Mouse (Mus musculus): ENCODE data around the gene Commd1. TPM values are rescaled to one million over a fixed set of nuclear protein-coding genes. Genes with fewer than 3 reads are reported as not detected.

Commd1 gene
- total RNA-seq, 2 experiments from 2014 or later, result 40.3 to 47.2 TPM

- no peak for DNase-seq (ENCODE audit: low spot score in 2 of 2)
- intact Hi-C loops (cut with DNase I), result no loop called here
Measured at GRCm38 (mm10) chr11:22962101-22962500, 20.1 kb downstream of the Commd1 start.

DNA sequence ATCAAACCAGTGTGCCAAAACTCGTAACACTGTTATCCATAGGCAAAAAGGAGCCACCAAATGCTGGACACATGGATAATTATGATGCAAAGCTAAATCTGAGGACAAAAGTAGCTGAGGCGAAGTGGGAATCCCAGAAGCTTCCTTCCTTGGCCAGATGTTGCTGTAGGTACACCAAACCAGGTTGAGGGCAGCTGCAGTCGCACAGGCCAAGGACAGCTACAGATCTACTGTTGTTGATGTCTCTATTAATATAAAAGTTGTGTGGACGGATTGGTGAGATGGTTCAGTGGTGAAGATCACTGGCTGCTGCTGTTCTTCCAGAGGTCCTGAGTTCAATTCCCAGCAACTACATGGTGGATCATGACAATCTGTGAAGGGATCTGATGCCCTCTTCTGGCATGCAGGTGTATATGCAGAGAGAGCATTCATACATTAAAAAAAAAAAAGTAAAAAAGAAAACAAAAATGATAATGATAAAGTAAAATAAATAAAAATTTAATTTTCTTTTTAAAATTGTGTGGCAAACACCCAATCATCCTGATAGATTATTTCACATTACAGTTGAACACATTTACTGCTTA is 24.3 kb downstream of the Commd1 start:
- no peak for DNase-seq (ENCODE audit: low spot score in 2 of 2)
- intact Hi-C loops (cut with DNase I), result loop anchor here (2.0 kb wide), 1 partner anchor 327 kb away; no protein-coding TSS in a partner anchor

- peak in 1 of 2 experiments; percentile 36 for DNase-seq (ENCODE audit: low spot score in 2 of 2)
- intact Hi-C loops (cut with DNase I), result loop anchor here (2.0 kb wide), 1 partner anchor 326 kb away; no protein-coding TSS in a partner anchor
Measured at GRCm38 (mm10) chr11:22956830-22957229, 25.4 kb downstream of the Commd1 start.

DNA sequence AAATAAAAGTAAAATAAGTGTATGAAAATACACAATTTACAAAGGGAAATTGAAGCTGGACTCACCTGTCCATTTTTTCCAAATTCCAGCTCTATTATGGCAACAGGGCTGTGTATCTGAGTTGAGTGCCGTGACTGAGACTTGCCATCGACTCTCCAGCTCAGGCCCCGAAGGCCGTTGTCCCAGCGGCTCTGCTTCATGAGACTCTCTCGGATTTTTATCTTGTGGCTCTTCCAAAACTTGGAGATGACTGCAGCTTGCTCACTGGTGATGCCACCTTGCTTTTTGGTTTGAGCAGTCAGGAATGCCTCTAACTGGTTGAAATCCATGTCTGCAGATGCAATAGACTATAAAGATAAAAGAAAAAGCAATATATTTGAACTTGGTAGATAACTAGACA is 25.8 kb downstream of the Commd1 start:
- intact Hi-C loops (cut with DNase I), result loop anchor here (2.0 kb wide), 1 partner anchor 326 kb away; no protein-coding TSS in a partner anchor
- DNase-seq (ENCODE audit: low spot score in 2 of 2), result no peak

- intact Hi-C loops (cut with DNase I), result no loop called here
Measured at GRCm38 (mm10) chr11:22952668-22953067, 29.5 kb downstream of the Commd1 start.

GRCm38 (mm10) chr11:22950131-22950530 is 32.1 kb downstream of the Commd1 start:
- intact Hi-C loops (cut with DNase I), result no loop called here
- DNase-seq (ENCODE audit: low spot score in 2 of 2), result no peak

More at GRCm38 (mm10) chr11:22952668-22953067, 29.5 kb downstream of the Commd1 start:
- DNase-seq (ENCODE audit: low spot score in 2 of 2), result no peak

- intact Hi-C loops (cut with DNase I), result no loop called here
- DNase-seq (ENCODE audit: low spot score in 2 of 2), result no peak
Measured at GRCm38 (mm10) chr11:22949101-22949500, 33.1 kb downstream of the Commd1 start.

DNA sequence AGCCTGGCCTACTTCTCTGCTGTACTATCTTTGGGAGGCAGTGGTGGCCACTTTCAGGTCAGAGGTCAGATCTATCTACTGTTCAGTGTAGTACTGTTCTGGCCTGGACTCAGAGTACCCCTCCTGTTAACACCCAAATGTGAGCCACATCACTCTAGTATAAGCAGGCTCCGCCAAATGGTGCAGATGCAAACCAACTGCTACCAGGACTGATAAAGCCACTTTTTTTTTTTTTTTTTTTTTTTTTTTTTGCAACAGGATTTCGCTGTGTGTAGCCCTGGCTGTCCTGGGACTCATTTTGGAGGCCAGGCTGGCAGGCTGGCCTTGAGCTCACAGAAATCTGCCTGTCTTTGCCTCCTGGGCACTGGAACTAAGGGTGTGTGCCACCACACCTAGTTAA is 43.2 kb downstream of the Commd1 start:
- intact Hi-C loops (cut with DNase I), result loop anchor here (5.0 kb wide), 1 partner anchor 82 kb away; no protein-coding TSS in a partner anchor
- DNase-seq (ENCODE audit: low spot score in 2 of 2), result no peak

DNA sequence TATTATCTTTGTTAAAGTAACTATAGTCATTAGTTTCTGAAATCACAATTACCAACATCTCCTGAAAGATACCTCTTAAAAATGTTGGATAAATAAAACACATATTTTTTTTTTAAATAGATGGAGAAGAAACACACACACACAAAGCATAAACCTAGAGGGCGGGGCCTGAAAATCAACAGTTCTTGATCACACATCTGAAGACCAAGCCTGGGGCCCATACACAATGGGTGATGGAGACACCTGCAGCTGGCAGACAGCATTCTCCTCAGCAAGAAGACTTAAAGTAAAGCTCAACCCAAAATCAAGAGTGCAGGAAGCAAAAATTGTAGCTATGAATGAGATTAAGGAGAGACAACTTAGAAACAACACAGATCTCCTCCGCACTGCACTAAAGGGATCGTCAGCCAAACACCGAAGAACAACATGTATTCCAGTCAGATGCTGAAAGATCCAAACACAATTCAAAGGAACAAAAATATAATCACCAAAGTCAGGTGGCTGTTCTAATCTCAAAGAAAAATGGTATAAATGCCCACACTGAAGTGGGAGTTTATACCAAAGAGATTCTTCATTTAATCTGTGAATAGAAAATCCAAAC is 44.4 kb downstream of the Commd1 start:
- intact Hi-C loops (cut with DNase I), result loop anchor here (5.0 kb wide), 1 partner anchor 81 kb away; no protein-coding TSS in a partner anchor
- peak in 1 of 2 experiments; percentile 34 for DNase-seq (ENCODE audit: low spot score in 2 of 2)

DNA sequence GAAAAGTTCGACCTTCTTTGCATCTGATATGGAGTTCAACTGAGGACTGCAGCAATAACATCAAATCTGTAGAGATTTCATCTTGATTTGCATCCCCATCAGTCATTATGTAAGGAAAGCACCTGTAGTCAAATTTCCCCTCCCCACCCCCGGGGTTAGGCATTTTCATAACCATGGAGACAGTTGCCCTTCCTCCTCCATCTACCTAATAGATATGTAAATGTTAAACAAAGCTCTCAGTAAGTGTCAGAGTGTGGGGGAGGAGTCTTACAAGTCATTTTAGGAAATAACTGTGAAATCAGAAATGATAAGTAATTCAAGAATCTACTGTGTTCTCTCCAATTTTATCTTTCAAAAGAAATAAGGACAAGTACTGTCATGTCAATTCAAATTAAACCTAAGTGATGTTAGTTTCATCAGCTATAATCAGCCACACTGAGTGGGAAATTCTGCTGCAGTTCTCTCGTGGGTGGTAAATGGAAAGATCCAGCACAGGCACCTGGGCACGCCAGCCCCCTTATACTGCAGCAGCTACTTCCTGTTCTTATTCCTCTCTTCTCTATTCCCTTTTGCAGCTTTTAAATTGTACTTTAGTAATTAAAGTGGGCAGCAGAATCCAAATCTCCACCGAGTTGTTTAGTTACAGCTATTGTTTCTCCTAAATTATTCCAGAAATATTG is 45.6 kb downstream of the Commd1 start:
- intact Hi-C loops (cut with DNase I), result loop anchor here (5.0 kb wide), 1 partner anchor 79 kb away; no protein-coding TSS in a partner anchor
- DNase-seq (ENCODE audit: low spot score in 2 of 2), result peak; percentile 44 to 71

DNA sequence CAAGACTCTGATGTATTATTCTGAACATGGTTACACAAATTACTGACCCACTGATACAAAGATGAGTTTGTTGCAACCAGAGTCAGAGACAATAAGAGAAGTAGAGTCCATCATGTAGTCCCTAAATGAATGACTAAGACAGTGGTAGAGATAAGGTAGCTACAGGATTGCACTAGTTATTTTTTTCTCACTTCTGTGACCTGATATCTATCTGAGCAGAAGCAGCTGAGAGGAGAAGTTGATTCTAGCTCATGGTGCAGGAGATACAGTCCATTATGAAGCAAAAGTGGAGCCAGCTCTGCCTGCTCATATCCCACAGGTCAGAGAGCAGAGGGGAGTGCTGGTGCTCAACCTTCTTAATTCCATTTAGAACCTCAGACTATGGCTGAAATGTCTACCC is 50.0 kb downstream of the Commd1 start:
- intact Hi-C loops (cut with DNase I), result no loop called here
- DNase-seq (ENCODE audit: low spot score in 2 of 2), result no peak

DNA sequence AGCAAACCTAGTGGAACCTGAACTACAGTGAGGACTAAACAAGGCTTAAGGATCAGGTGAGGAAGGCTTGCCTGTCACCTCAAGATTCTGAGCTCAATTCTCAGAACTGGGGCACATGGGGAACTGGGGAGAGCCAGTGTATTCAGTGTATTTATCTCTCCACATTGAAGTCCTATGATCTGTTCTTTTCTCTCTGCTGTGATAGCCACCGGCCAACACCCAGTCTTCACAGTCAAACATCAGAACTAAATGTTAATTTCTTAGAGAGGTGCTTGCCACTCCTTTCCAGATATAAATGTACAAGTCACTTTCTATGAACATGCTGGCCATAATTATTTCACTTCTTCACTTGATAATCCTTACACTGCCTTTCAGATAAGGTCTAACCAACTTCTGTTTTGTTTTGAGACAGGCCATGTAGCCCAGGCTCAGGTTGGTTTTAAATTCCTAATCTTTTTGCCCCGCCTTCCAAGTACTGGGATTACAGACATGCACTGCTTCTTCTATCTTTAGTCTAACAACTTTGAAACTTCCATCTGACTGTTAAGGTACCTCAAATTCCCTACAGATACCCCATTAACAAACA is 50.8 kb downstream of the Commd1 start:
- no peak for DNase-seq (ENCODE audit: low spot score in 2 of 2)
- intact Hi-C loops (cut with DNase I), result no loop called here

GRCm38 (mm10) chr11:22930129-22930528 is 52.1 kb downstream of the Commd1 start:
- intact Hi-C loops (cut with DNase I), result no loop called here

DNA sequence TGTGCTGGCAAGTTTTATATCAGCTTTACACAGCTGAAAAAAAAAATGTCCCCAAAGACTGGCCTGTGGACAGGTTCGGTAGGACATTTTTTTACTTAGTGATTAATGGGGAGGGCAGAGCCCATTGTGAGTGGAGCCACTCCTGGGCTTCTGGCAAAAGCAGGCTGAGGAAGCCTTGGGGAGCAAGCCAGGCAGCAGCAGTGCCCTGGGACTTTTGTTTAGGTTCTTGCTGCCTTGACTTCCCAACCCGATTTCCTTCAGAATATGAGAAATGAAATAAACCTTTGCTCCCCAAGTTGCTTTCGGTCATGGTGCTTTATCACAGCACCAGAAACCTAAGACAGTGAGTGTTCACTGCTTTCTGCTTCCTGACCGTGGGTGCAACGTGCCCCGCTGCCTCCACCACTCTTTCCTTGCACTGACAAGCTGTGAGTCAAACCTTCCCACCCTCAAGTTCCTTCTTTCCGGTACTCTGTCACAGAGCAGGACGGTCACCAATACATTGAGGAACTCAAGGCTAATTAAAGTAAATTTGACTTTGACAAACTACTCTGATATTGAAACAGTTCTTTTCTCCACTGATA is 53.5 kb downstream of the Commd1 start:
- intact Hi-C loops (cut with DNase I), result no loop called here
- peak in 1 of 2 experiments; percentile 11 for DNase-seq (ENCODE audit: low spot score in 2 of 2)

More at GRCm38 (mm10) chr11:22930129-22930528, 52.1 kb downstream of the Commd1 start:
- no peak for DNase-seq (ENCODE audit: low spot score in 2 of 2)

DNA sequence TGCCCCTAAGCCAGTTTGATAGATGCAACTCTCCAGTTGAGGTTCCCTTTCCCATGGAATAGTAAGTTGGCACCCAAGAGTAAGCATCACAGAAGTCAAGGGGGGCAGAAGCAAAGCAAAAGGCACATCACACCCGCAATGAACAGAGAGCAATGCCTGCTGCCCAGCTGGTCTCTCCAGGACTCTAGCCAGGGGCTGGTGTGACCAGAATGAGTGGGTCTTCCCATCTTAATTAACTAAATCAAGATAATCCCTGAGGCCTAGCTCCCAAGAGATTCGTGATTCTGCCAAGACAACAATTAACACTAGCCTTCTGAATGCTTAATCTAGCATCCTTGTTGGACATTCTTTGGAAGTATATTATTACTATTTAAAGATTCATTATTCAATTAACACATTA is 58.6 kb downstream of the Commd1 start:
- intact Hi-C loops (cut with DNase I), result loop anchor here (5.0 kb wide), 1 partner anchor 41 kb away; no protein-coding TSS in a partner anchor
- DNase-seq (ENCODE audit: low spot score in 2 of 2), result no peak

GRCm38 (mm10) chr11:22922546-22922945 is 59.6 kb downstream of the Commd1 start:
- intact Hi-C loops (cut with DNase I), result loop anchor here (5.0 kb wide), 1 partner anchor 40 kb away; no protein-coding TSS in a partner anchor
- DNase-seq (ENCODE audit: low spot score in 2 of 2), result no peak

- DNase-seq (ENCODE audit: low spot score in 2 of 2), result no peak
- intact Hi-C loops (cut with DNase I), result no loop called here
Measured at GRCm38 (mm10) chr11:22919336-22919735, 62.8 kb downstream of the Commd1 start.

DNA sequence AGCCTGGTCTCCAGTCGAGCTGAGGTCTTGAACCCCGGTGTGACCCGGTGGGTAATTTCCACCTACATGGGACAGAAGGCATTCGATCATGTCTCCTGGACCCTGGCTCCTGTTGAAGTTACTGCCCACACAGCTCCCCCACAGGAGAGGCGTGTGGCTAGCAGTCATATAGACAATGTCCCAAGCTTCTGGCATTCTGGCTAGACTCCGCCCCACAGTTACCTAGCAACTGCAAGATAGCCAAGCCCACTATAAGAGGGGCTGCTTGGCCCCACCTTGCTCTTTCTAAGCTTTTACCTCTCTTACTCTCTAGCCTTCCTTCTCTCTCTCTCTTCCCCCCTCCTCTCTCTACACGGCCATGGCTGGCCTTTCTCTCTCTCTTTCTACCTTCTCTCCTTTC is 64.4 kb downstream of the Commd1 start:
- intact Hi-C loops (cut with DNase I), result no loop called here
- DNase-seq (ENCODE audit: low spot score in 2 of 2), result no peak

GRCm38 (mm10) chr11:22913744-22914143 is 68.4 kb downstream of the Commd1 start:
- DNase-seq (ENCODE audit: low spot score in 2 of 2), result no peak
- intact Hi-C loops (cut with DNase I), result no loop called here

- intact Hi-C loops (cut with DNase I), result no loop called here
- DNase-seq (ENCODE audit: low spot score in 2 of 2), result no peak
Measured at GRCm38 (mm10) chr11:22911831-22912230, 70.4 kb downstream of the Commd1 start.

All from left cerebral cortex, postnatal 25 days (tissue).